Mouse (Mus musculus) lung, postnatal 14 days (tissue): ENCODE results near the gene Vegfa.

Source experiments
- DNase-seq: peaks from one replicate; pipeline ENCODE4 v3.0.0; 2021

Vegfa gene

DNA sequence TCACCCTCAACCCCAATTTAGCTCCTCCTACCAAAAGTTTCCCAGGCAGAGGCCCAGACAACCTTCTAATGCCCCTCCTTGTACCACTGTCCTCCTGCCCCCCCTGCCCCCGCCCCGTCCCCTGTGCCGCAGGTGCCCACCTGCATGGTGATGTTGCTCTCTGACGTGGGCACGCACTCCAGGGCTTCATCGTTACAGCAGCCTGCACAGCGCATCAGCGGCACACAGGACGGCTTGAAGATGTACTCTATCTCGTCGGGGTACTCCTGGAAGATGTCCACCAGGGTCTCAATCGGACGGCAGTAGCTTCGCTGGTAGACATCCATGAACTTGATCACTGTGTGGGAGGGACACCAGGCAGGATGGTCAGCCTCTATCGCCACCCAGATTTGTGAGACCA, 7.0 kb downstream of the Vegfa start:
- DNase-seq = no peak

DNA sequence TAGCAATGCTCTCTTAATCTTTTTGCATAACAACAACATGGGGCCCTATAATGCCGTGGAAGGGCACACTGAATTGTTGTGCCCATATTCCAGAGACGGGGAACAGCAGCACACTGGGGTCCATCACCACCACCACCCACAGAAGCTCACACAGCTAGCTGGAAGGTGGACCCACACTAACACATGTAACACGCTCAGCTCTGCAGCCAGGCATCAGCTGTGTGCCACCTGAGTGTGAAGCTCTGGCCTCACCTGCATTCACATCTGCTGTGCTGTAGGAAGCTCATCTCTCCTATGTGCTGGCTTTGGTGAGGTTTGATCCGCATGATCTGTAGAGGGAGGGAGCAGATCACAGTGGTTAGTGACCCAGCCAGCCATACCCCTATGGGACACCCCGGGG, 8.0 kb downstream of the Vegfa start:
- no peak for DNase-seq

DNA sequence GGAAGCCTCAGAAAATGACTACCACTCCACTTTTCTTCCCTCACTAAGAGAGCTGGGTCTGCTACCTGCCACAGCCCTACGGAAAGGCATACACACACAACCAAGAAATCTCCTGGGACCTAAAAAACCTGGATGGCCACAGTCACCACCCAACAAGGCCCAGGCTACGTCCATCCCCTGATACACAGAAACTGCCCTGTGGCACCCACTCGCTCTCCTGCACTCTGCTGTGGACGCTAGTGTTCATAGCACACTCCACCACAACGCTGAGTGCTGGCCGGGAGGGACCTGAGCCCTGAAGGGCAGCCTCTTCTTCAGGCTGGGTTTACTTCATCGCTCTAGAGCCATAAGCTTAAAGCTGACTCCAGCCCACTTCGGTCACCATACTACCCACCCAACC, 8.6 kb downstream of the Vegfa start:
- DNase-seq = no peak

DNA sequence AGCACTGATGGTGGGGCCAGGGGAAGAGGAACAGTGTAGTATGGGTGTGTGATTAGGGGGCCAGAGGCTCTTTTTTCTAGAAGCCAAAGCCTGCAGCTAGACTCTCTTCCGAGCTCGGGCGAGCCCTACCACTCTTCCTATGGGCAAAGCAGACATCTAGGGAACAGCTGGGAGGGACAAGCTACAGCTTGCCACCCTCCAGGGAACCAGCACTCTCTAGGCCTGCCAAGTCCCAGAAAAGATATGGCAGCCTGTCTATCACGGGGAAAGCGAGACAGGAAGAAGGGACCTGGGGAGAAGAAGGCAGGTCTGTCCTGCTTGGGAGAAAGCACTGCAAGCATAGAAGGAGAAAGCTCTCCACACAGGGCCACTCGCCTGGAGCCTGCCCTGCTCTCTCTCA, 9.2 kb downstream of the Vegfa start:
- DNase-seq = no peak

DNA sequence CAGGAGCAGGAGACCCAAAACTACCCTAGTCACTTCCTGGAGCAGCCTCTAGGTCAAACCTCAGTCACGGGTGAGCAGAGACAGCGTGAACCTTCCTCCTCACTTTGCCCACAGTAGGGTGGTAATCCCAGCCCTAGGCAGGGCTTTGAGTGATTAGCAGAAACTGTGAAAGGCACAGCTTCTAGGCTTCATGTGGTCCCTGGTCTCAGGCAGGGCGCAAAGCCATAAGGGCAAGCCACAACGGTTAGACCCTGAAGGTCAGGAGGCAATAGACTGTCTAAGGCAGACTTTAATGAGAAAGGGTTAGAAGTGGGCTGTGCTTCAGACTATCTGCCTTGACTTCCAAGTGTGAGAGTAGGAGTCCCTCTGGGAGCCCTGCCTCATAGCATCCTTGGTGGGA, 9.7 kb downstream of the Vegfa start:
- no peak for DNase-seq

DNA sequence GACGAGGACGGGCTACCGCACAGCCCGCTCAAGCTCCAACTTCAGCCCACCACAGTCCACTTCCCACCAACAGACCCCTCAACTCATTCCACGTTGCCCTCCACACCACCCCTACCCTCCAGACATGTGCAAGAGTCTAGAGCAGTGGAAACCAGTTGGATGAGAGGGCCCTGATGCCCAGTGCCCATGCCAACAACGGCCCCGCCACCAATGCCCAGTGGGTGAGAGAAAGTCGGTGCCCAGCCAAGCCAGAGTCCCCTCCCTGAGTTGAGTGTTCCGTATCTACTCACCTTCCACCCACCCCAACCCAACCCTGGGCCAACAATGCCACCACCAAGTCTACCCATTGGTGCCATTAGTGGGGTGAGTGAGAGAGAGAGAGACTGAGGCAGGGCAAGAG, 10.4 kb downstream of the Vegfa start:
- DNase-seq = no peak

DNA sequence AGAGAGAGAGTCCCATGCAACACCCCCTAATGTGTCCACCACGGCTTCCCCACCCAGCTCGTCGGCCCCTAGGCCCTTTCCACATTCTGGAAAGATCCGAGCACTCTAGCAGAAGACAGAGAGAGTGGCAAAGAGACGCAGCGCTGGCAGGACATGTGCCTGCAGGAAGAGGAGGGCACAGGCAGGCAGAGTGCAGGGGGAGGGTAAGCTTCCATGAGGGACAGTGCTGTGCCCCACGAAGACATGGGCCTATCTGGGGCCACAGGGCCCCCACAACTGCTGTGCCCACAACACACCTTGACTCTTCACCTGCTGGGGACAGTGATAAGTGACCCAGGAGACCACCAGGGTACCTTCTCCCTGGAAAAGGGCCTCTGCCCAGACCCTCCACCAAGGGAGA, 11.0 kb downstream of the Vegfa start:
- no peak for DNase-seq

DNA sequence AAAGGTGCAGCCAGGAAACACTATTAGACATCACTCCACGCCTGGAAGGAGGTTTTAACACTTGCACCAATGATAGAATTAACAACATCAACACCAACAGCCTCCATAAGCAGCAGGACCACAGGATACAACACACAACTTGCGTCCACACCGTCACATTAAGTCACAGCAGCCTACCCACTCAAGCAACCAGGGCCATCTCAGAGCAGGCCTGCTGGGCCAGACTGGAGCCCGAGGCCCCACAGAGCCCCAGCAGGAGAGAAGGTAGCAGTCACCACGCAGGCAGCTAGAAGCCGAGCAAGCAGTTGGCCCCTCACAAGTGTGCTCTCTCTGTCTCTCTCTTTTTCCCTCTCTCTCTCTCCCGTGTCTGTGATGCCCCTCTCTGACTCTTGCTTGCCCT, 11.6 kb downstream of the Vegfa start:
- no peak for DNase-seq

DNA sequence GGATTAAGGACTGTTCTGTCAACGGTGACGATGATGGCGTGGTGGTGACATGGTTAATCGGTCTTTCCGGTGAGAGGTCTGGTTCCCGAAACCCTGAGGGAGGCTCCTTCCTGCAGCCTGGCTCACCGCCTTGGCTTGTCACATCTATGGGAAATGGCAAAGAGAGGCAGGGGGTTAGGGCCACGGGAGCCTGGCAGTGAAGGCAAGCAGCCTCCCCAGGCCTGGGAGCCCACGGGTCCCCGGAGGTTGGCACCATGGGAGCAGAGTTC, 13.5 kb downstream of the Vegfa start:
- no peak for DNase-seq

DNA sequence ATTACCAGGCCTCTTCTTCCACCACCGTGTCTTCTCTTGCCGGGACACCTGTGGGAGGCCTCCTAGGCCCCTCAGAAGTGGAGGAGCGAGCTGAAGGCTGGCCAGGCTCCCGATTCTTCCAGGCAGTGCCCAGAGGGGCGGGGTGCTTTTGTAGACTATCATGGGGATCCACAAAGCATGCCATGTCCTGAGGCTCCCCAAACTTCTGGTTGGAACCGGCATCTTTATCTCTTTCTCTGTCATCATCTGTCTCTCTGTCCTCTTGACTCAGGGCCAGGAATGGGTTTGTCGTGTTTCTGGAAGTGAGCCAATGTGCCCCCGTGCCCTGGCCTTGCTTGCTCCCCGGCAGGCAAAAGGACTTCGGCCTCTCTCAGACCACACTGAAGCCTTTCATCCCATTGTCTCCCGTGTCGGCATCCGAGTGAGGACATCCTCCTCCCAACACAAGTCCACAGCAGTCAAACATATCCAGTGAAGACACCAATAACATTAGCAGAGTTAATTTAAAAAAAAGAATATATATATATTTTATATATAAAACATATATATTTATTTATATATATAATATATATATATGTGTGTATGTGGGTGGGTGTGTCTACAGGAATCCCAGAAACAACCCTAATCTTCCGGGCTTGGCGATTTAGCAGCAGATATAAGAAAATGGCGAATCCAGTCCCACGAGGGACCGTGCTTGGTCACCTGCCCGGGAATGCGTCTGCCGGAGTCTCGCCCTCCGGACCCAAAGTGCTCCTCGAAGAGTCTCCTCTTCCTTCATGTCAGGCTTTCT, 14.0 kb downstream of the Vegfa start:
- no peak for DNase-seq

DNA sequence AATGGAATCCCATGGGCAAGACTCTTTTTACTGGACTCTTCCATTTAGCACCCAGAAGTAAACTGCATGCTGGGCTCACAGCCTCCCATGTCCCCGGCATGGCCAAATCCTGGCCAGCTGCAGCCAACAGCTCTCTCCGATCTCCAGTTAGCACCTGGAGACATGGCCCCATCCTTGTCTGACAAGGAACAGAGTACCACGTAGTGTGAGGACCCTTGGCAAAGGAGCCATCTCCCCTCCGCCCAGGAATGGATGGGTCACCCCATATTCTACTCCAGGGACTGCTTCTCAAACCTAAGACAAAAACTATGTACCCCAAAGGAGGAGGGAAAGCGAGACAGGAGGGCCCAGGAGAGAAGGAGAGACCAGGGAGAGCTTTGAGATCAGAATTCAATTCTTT, 15.6 kb downstream of the Vegfa start:
- no peak for DNase-seq

DNA sequence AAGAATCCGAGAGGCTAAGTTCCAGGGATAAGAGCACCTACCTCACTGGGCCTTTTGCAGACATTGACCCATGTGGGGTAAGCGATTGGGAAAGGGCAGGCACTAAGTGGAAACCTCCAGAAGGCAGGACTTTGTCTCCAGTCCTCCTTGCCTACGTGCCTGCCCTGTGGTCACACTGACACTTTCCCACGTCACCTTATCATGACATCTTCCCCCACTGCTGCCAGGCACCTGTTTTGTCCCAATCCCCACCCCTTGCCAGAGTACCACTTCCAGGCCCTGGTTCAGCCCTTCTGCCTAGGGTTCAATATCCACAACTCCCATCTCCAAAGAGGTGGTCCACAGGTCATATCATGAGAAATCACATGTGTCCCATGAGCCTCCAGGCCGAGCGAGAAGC, 16.2 kb downstream of the Vegfa start:
- DNase-seq = no peak

DNA sequence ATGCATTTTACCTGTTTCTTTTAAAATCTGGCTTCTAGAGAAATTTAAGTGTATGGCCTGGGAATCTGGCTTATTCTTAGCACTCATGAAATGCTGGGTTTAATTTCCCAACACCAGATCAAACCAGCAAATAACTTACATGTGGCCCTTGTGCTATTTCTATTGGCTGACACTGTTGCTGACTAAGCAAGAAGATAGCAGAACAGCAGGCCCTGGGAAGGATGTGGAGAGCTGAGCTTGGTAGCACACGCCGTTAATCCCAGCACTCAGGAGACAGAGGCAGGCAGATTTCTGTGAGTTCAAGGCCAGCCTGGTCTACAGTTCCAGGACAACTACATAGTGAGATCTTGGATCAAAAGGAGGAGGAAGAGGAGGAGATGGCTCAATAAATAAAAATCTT, 17.2 kb downstream of the Vegfa start:
- no peak for DNase-seq

DNA sequence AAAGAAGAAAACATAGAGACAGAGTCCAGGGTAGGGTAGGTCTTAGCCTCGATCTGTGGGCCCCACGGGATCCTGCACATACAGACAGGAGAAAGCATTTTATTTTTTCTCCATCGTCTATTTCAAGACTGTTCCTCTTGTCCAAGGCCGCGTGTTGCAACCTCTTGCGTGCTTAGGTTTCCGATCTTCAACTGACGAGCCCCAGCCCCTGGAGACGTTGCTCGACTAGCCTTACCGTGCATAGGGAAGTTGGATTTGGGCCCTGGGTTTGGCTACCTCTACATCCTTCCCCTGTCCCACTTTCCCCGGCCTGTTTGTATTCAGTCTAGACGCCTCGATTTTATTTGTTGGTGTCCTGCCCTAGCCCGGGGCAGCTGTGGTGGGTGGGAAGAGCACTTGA, 18.6 kb downstream of the Vegfa start:
- DNase-seq = no peak

DNA sequence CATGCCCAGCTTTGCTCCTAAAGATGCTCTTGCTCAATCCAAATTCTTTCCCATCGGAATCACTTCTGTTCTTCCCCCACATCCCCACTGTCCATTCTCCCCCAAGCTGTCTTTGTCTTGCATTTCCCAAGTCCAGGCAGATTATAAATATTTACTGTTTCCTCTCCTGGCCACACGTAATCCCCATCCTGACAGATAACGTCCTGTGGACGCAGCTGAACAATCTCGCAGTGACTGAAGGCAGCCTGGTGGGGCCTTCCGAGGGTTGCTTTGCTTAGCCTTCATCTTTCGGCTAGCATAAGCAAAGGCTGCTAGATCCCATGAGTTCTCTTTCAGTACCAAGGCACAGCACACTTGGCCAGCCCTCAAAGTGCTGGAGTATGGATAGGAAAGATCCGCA, 20.0 kb downstream of the Vegfa start:
- no peak for DNase-seq

DNA sequence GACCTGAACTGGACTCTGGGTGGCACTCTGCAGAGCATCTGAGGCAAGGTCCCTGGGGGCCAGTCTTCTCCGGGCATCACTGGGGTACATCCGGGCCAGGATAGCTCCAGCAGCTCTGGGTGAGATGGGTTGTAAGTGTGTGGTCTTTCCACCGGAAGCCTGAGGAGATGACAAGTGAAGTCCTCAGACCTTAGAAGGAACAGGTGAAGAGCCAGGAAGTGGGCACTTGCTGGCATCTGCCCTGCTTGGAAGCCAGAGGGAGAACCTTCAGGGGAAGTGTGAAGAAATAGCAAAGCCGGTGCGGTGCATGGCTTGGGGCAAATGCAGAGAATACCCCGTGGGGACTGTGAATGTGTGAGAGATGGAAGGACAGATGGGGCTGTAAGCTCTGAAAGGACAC, 21.7 kb downstream of the Vegfa start:
- no peak for DNase-seq

DNA sequence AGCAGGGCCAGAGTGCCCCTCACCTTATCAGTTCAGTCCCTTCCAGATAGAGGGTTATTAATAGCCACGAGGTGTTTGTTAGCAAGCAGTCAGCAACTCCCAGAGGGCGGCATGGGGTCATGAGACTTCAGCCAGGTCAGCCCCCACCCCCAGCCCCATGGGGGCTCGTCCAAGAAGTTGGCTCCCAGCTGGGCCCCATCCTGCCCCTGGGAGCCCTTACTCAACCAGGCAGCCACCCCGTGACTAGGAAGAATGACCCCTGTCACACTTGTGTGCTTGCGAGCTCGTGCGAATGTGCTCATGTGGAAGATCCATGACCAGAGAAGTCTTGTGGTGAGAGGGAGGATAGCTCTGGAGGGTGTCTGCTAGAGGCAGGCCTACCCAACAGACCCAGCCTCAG, 23.0 kb downstream of the Vegfa start:
- no peak for DNase-seq

DNA sequence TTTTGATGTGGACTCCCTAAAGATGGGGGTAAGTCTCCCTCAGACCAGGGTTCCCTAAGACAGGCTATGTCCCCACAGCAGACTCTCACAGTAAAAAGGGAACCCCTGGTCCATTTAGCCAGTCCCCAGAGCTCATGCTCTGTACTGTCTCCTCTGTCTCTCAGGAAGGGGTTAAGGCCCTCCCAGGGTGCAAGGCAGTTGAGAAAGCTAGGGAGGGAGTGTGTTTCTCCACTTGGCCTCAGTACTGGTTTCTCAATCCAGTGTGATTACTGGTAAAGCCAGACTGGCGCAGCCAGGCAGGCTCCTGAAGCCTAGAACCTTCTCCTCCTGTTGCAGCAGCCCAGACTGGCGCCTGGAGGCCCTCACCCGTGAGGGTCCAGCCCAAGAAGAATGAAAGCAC, 26.7 kb downstream of the Vegfa start:
- DNase-seq = no peak

DNA sequence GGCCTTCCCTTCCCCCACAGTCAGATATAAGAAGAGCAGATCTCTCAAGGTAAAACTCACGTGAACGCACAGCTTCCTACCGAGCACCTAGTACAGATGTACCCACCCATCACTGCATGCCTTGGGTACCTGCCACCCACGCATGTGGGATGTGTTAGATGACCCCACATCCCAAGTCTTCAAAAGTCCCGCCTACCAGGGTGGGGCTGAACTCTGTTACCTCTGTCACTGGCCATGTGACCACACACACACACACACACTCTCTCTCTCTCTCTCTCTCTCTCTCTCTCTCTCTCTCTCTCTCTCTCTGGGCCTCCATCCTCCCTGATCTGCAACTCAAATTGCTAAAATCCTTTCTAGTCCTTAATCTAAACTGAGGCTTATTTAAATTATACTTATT, 27.7 kb downstream of the Vegfa start:
- no peak for DNase-seq

DNA sequence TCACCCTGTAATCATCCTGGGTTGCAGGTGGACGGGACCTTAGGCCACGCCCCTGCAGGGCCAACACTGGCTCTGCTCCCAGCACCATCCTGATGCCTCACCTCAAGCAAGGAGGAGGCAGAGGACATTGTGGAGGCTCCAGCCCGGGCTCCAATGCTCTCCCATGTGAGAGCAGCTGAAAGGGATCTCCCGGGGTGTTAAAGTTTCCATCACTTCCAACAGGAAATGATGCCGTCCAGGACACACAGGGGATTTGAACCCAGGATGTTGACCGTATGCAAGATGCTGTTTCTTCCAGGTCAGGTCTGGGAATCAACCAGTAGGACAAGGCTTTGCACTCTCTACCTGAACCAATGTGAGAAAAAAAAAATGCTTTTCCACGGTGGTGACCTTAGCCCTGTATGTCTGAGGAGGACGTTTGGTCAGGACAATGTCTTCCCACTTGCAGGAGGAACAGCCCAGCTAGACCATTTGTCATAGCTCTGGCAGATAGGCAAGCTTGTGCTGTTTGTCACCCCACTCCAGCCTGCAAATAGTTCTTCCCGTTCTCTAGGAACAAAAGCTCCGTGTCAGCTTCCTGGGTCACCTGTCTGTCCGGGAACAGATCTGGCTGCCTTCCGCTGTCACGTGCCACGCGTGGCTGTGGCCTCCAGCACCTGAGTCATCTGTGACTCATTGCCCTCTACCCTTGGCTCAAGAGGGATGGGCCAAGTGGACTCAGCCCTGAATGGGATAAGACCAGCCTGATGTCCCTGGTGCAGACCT, 28.3 kb downstream of the Vegfa start:
- DNase-seq = no peak

DNA sequence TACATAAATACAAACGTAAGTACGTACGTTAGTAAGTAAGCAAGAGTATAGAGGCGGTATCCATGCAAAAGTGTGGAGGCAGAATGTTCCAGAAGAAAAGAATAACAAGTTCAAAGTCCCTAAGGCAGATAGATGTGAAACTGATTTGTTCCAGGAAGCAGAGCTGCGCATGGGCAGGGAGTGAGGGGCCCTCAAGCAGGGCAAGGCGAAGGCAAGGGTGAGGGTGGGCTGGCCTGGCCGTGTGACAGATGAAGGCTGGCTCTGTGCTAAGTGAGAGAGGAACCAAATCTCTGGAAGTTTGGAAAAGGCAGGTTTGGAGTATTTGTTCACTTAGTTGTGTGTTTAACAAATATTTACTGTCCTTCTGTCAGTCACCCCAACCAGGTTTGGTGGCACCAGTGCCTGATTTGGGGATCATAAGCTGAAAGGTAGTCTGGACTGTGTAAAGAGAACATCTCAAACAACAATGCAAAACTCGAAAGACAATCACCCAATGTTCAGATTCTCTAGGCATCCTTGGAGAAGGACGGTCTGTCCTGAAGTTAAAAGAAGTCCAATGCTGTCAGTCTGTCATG, 32.7 kb downstream of the Vegfa start:
- DNase-seq = no peak

DNA sequence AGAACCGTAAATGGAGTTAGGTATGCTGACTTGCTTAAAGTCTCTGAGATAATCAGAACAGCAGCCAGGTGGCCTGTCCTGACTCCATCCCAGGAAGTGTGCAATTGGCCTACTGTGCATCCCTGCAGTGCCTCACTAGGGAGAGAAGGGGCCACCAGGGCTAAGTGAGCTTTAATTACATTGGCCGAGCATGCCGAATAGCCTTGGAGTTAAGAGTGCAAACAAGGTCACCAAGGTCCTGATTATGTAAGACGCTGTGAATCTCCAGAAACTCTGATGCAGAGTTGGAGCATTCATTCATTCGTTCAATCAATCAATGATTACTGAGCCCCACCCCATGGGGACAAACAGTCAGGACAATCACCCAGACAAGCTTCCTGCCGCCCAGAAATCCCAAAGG, 33.8 kb downstream of the Vegfa start:
- DNase-seq = no peak

DNA sequence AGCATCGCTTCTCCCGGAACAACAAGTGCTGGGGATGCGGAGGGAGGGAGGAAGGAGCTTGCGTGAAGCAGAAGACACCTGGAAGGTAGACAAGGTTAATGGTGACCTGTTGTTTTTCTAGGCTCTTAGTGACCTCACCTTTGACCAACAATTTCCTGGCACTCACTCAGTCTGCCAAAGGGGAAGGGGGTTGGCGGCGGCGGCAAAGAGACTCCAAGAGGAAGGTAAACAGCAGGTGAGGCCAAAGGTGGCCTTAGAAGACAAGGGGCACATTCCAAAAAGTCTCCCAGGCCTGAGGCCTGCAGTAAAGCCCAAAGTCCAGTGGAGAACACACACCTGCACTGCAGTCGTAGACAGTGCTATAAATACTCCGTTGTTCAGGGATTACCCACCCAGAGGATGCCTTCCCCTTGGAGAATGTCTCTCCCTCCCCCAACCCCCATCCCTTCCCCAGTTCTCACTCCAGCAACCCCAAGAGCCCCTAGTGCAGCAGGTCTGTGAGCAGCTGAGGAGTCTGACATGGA, 35.2 kb downstream of the Vegfa start:
- DNase-seq = no peak

DNA sequence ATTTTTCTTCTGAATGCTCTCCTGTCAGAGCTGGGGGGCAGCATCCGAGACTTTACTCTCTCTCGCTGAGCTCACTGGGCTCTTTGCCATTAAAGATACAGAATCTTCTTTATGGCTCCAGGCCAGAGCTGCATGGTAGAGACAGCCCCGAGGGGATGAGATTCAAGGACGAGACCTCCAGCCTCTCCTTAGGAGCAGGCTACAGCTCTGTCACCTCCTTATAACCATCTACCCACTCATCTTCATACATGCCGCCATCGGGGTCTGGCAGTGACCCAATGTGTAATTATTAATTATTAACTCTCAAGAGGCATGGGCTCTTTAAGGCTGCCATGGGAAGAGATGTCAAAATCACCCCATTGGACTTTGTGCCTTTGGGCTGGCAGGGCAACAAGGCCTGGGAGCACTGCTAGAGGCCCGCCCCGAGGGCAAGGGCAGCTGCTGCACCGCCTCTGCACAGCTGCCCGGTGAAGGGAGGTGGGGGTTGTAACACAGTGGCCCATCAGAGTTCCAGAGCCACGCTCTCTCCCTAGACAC, 37.8 kb downstream of the Vegfa start:
- no peak for DNase-seq
